Comparison of ENCODE assay signal across 29 mouse cellular contexts in genomic region chr6:123279443-123279842, GRCm38 (mm10). TPM values are rescaled to one million over a fixed set of nuclear protein-coding genes. Genes with fewer than 3 reads are reported as not detected.
DNase-seq lines count a peak whose midpoint lies in the region; ATAC-seq lines count a peak whose summit lies in the region.
"Had no signal": no experiment of that assay in that cellular context is flagged by ENCODE, and none has a peak within 500 bp of the region (broad histone marks: within the 10 kb centered on the region; RNA-seq: fewer than 3 reads in every experiment).

No protein-coding gene starts in this region.

- H3K27me3 ChIP-seq in kidney, embryonic 15.5 days, result no peaks in the 10 kb centered on the region
- H3K27me3 ChIP-seq: embryonic facial prominence, embryonic 12.5 days; forebrain, embryonic 15.5 days; heart, embryonic 12.5 days; hindbrain, embryonic 15.5 days had no signal

- no peak overlapping the region for H3K27ac ChIP-seq in kidney, embryonic 15.5 days
- H3K27ac ChIP-seq: embryonic facial prominence, embryonic 12.5 days; forebrain, embryonic 15.5 days; heart, adult 2 months; hindbrain, embryonic 10.5 days; hindbrain, embryonic 15.5 days had no signal

- ATAC-seq in frontal cortex, adult (ENCODE audit: low TSS enrichment), result peak; percentile 95
- ATAC-seq in kidney, embryonic 15.5 days (replicated peaks; ENCODE audit: low FRiP score), result no peak
- ATAC-seq: CD4-positive, CD25-positive, alpha-beta regulatory T cell, adult 4 months; forebrain, embryonic 15.5 days had no signal

- intact Hi-C loops in left cerebral cortex, postnatal 25 days (cut with DNase I), result no loop called here

- 92% methylated on average over 2 of the region's 2 CpGs for WGBS in kidney, embryonic 15.5 days

- H3K36me3 ChIP-seq in kidney, embryonic 15.5 days, result no peaks in the 10 kb centered on the region
- H3K36me3 ChIP-seq: embryonic facial prominence, embryonic 12.5 days; forebrain, embryonic 15.5 days; heart, embryonic 12.5 days; hindbrain, embryonic 10.5 days; hindbrain, embryonic 15.5 days had no signal

- no peak for DNase-seq in frontal cortex, postnatal 10 days (ENCODE audit: low spot score in 2 of 2)
- DNase-seq in layer of hippocampus, adult 18-20 months (ENCODE audit: low spot score in 2 of 2), result peak; percentile 12 to 62
- no peak for DNase-seq in layer of hippocampus, postnatal 25 days (ENCODE audit: extremely low spot score in 1 of 2, low spot score in 1 of 2)
- DNase-seq in right cerebral cortex, adult 18-20 months, result peak; percentile 30
- DNase-seq in right cerebral cortex, postnatal 25 days, result no peak
- DNase-seq in left cerebral cortex, postnatal 25 days (ENCODE audit: low spot score in 2 of 2), result peak; percentile 3 to 58
- DNase-seq: adrenal gland, adult 8-10 months; B cell, adult 2 months; cerebellum, adult 11-12 months; cerebellum, adult 9-10 months; cerebellum, postnatal 25 days; gastrocnemius, postnatal 14 days; heart, adult 2 months had no signal

- no peak overlapping the region for H3K4me2 ChIP-seq in kidney, embryonic 15.5 days
- H3K4me2 ChIP-seq: embryonic facial prominence, embryonic 12.5 days; forebrain, embryonic 15.5 days; heart, embryonic 12.5 days; hindbrain, embryonic 15.5 days had no signal

- H3K4me1 ChIP-seq in kidney, embryonic 15.5 days, result no peaks in the 10 kb centered on the region
- H3K4me1 ChIP-seq: embryonic facial prominence, embryonic 12.5 days; forebrain, embryonic 15.5 days; heart, embryonic 12.5 days; hindbrain, embryonic 10.5 days; hindbrain, embryonic 15.5 days had no signal

- H3K9ac ChIP-seq in kidney, embryonic 15.5 days, result no peak overlapping the region
- H3K9ac ChIP-seq: embryonic facial prominence, embryonic 12.5 days; forebrain, embryonic 15.5 days; heart, embryonic 12.5 days; hindbrain, embryonic 15.5 days had no signal

- H3K9me3 ChIP-seq in kidney, embryonic 15.5 days (replicated peaks), result no peaks in the 10 kb centered on the region
- H3K9me3 ChIP-seq: embryonic facial prominence, embryonic 12.5 days; forebrain, embryonic 15.5 days; G1E; hindbrain, embryonic 10.5 days; hindbrain, embryonic 15.5 days had no signal

- no peak overlapping the region for H3K4me3 ChIP-seq in kidney, embryonic 15.5 days (replicated peaks)
- H3K4me3 ChIP-seq: embryonic facial prominence, embryonic 12.5 days; forebrain, embryonic 15.5 days; heart, adult 2 months; heart, embryonic 12.5 days; hindbrain, embryonic 10.5 days; hindbrain, embryonic 15.5 days had no signal

RNA-seq across cellular contexts. Expression of gene Clec4e, which starts 10.2 kb away (rescaled TPM):
- total RNA-seq in layer of hippocampus, adult 18-20 months (2021), result not detected
- not detected for total RNA-seq in layer of hippocampus, postnatal 25 days (2021)
- total RNA-seq in left cerebral cortex, postnatal 25 days (2021), result not detected
- not detected in 2 replicates for polyA plus RNA-seq in kidney, embryonic 15.5 days (2015; fragmentation: Nextera tagmentation; extraction: Ambion mirVana)
- total RNA-seq: gastrocnemius, adult 18-20 months; gastrocnemius, postnatal 14 days had no signal
- polyA plus RNA-seq: cortical plate, adult 2 months; embryonic facial prominence, embryonic 12.5 days; forebrain, embryonic 11.5 days; forebrain, embryonic 15.5 days; hindbrain, embryonic 10.5 days had no signal

RNA-seq across cellular contexts. Expression of gene Clec4d, which starts 17.5 kb away (rescaled TPM):
- not detected for total RNA-seq in layer of hippocampus, adult 18-20 months (2021)
- not detected for total RNA-seq in layer of hippocampus, postnatal 25 days (2021)
- total RNA-seq in left cerebral cortex, postnatal 25 days (2021), result not detected
- 0.35 TPM in 1 of 2 replicates, not detected in the other for polyA plus RNA-seq in kidney, embryonic 15.5 days (2015; fragmentation: Nextera tagmentation; extraction: Ambion mirVana)
- total RNA-seq: gastrocnemius, adult 18-20 months; gastrocnemius, postnatal 14 days had no signal
- polyA plus RNA-seq: CD4-positive, CD25-positive, alpha-beta regulatory T cell, adult 4 months; cortical plate, adult 2 months; embryonic facial prominence, embryonic 12.5 days; forebrain, embryonic 11.5 days; forebrain, embryonic 15.5 days; heart, embryonic 12.5 days; hindbrain, embryonic 10.5 days; hindbrain, embryonic 15.5 days had no signal

RNA-seq across cellular contexts. Expression of gene Vmn2r19, which starts 28.7 kb away (rescaled TPM):
- not detected for total RNA-seq in layer of hippocampus, adult 18-20 months (2021)
- not detected for total RNA-seq in layer of hippocampus, postnatal 25 days (2021)
- total RNA-seq in left cerebral cortex, postnatal 25 days (2021), result not detected
- polyA plus RNA-seq in kidney, embryonic 15.5 days (2015; fragmentation: Nextera tagmentation; extraction: Ambion mirVana), result not detected in 2 replicates
- total RNA-seq: adrenal gland, adult 8-10 months; adrenal gland, postnatal 4 days; G1E; gastrocnemius, adult 18-20 months; gastrocnemius, postnatal 14 days; heart, adult 2 months; heart, postnatal 25 days had no signal
- polyA plus RNA-seq: CD4-positive, CD25-positive, alpha-beta regulatory T cell, adult 4 months; cortical plate, adult 2 months; embryonic facial prominence, embryonic 12.5 days; forebrain, embryonic 11.5 days; forebrain, embryonic 15.5 days; G1E; gonadal fat pad, adult 2 months; heart, adult 2 months; heart, embryonic 12.5 days; heart, embryonic 16.5 days; hindbrain, embryonic 10.5 days; hindbrain, embryonic 15.5 days had no signal

RNA-seq across cellular contexts. Expression of gene Clec4n, which starts 49.8 kb away (rescaled TPM):
- not detected for total RNA-seq in layer of hippocampus, adult 18-20 months (2021)
- not detected for total RNA-seq in layer of hippocampus, postnatal 25 days (2021)
- total RNA-seq in left cerebral cortex, postnatal 25 days (2021), result not detected
- 2.7 and 3.6 TPM in 2 replicates for polyA plus RNA-seq in kidney, embryonic 15.5 days (2015; fragmentation: Nextera tagmentation; extraction: Ambion mirVana)
- polyA plus RNA-seq: G1E had no signal

Comparison
In these comparisons a context has a peak if more than half of its experiments do, and no peak if none do; other contexts are left out.
1. DNase-seq: peak in layer of hippocampus, adult 18-20 months (2 of 2), right cerebral cortex, adult 18-20 months (single experiment) and left cerebral cortex, postnatal 25 days (2 of 2); none in frontal cortex, postnatal 10 days (0 of 2), layer of hippocampus, postnatal 25 days (0 of 2) and right cerebral cortex, postnatal 25 days (single experiment).